Mouse (Mus musculus) megakaryocyte-erythroid progenitor cell, adult 5 weeks (primary cell): ENCODE data around the gene Fgf9. TPM values are rescaled to one million over a fixed set of nuclear protein-coding genes. Genes with fewer than 3 reads are reported as not detected.

Experiments
- polyA plus RNA-seq: library from polyadenylated mRNA; stranded (reverse); fragments of >175 nt; gene quantifications from 2 replicates; pipeline ENCODE4 v1.2.3, GENCODE M21; 2012

Fgf9 gene
- 0.02 TPM in 1 of 2 replicates, not detected in the other for polyA plus RNA-seq

GRCm38 (mm10) chr14:58070481-58071119 is at the start of gene Fgf9:
Gene Fgf9, plus strand, starts transcription at chr14:58070547.

Other genes with a start within 250 kb of the Fgf9 start
- 5.8 TPM in 2 replicates for gene Ska3, start 244.4 kb upstream of the Fgf9 start, polyA plus RNA-seq
- gene Mrpl57, start 244.3 kb upstream of the Fgf9 start, polyA plus RNA-seq = 217 and 236 TPM in 2 replicates
- 1.5 and 1.8 TPM in 2 replicates for gene Zdhhc20, start 180.3 kb upstream of the Fgf9 start, polyA plus RNA-seq
- gene Micu2, start 71.3 kb upstream of the Fgf9 start, polyA plus RNA-seq = 54.2 and 65.9 TPM in 2 replicates